In genomic region chr19:27332207-27332794, GRCm38 (mm10) we compare ENCODE assay signal across 14 mouse cellular contexts. TPM values are rescaled to one million over a fixed set of nuclear protein-coding genes. Genes with fewer than 3 reads are reported as not detected.
DNase-seq lines count a peak whose midpoint lies in the region; ATAC-seq and TF ChIP-seq lines count a peak whose summit lies in the region.
"Had no signal": no experiment of that assay in that cellular context is flagged by ENCODE, and none has a peak within 500 bp of the region (broad histone marks: within the 10 kb centered on the region; RNA-seq: fewer than 3 reads in every experiment).

No protein-coding gene starts in this region.

- peaks cover 7% of the 10 kb centered on the region for H3K4me1 ChIP-seq in liver, adult 2 months (ENCODE audit: control insufficient read depth, insufficient read depth, low read length)
- no peaks in the 10 kb centered on the region for H3K4me1 ChIP-seq in liver, embryonic 11.5 days (replicated peaks; ENCODE audit: control insufficient read depth, insufficient read depth, low read length)
- H3K4me1 ChIP-seq: heart, embryonic 12.5 days had no signal

- no peaks in the 10 kb centered on the region for H3K9me3 ChIP-seq in liver, embryonic 11.5 days (ENCODE audit: control insufficient read depth, low read length)
- H3K9me3 ChIP-seq: heart, embryonic 12.5 days; neural tube, embryonic 13.5 days had no signal

- no peak overlapping the region for H3K27ac ChIP-seq in liver, adult 2 months (replicated peaks; ENCODE audit: insufficient read depth, low read depth, low read length)
- no peak overlapping the region for H3K27ac ChIP-seq in liver, embryonic 11.5 days (ENCODE audit: low read depth, low read length)
- H3K27ac ChIP-seq: macrophage; neural tube, embryonic 13.5 days had no signal

- no peaks in the 10 kb centered on the region for H3K36me3 ChIP-seq in liver, adult 2 months (ENCODE audit: control insufficient read depth, insufficient read depth, low read length)
- no peaks in the 10 kb centered on the region for H3K36me3 ChIP-seq in liver, embryonic 11.5 days (ENCODE audit: control insufficient read depth, insufficient read depth, low read length)
- H3K36me3 ChIP-seq: heart, embryonic 12.5 days; neural tube, embryonic 13.5 days had no signal

- no peak for TF ChIP-seq POLR2A in liver, adult 2 months (IDR thresholded peaks at IDR 0.05; ENCODE audit: extremely low read depth, insufficient read depth, low read length)

- H3K4me2 ChIP-seq in liver, embryonic 11.5 days = no peak overlapping the region
- H3K4me2 ChIP-seq: heart, embryonic 12.5 days; neural tube, embryonic 13.5 days had no signal

- no peak overlapping the region for H3K4me3 ChIP-seq in liver, adult 2 months (ENCODE audit: insufficient read depth, low read depth, low read length)
- no peak overlapping the region for H3K4me3 ChIP-seq in liver, embryonic 11.5 days (ENCODE audit: low read depth, low read length)
- H3K4me3 ChIP-seq: heart, embryonic 12.5 days; neural tube, embryonic 13.5 days had no signal

- peaks cover 4% of the 10 kb centered on the region; the same call in 1 of the 2 replicates for H3K27me3 ChIP-seq in liver, adult 2 months (ENCODE audit: control insufficient read depth, insufficient read depth, low read length)
- H3K27me3 ChIP-seq in liver, embryonic 11.5 days (replicated peaks; ENCODE audit: control insufficient read depth, insufficient read depth, low read length) = no peaks in the 10 kb centered on the region
- H3K27me3 ChIP-seq: neural tube, embryonic 13.5 days had no signal

- DNase-seq in cerebellum, postnatal 14 days = peak; percentile 4 to 9
- no peak for DNase-seq in cerebellum, postnatal 36 days
- peak; percentile 43 for DNase-seq in liver, adult 2 months (ENCODE audit: extremely low read depth, low read depth, low spot score)
- DNase-seq in liver, embryonic 11.5 days (ENCODE audit: low spot score) = no peak
- DNase-seq in NIH3T3 (ENCODE audit: low read depth) = peak; percentile 35
- DNase-seq in forelimb bud, embryonic 11.5 days (ENCODE audit: low read depth, low spot score) = peak; percentile 12
- DNase-seq in c-Kit-positive CD71-positive TER-119-positive erythroid progenitor cells, embryonic 14.5 days (ENCODE audit: low spot score) = no peak
- DNase-seq: kidney, adult 11 months; spleen, adult 18-20 months had no signal

- 59% methylated on average over 6 of the region's 6 CpGs for WGBS in liver, adult 2 months
- 59% methylated on average over 6 of the region's 6 CpGs for WGBS in liver, embryonic 11.5 days

- no peak for ATAC-seq in liver, embryonic 11.5 days (replicated peaks; ENCODE audit: low FRiP score)
- ATAC-seq in inflammation-experienced regulatory T-cells, adult 6 months = no peak

- no peak; the same call in 1 of the 2 replicates for TF ChIP-seq CTCF in liver, adult 2 months (IDR thresholded peaks at IDR 0.05; ENCODE audit: low read depth, low read length)

- no peaks in the 10 kb centered on the region for H3K79me2 ChIP-seq in liver, adult 2 months (ENCODE audit: control insufficient read depth, insufficient read depth, low read length)

- H3K9ac ChIP-seq in liver, adult 2 months (ENCODE audit: low read depth, low read length) = no peak overlapping the region
- H3K9ac ChIP-seq in liver, embryonic 11.5 days (ENCODE audit: low read depth, low read length) = no peak overlapping the region
- H3K9ac ChIP-seq: heart, embryonic 12.5 days; neural tube, embryonic 13.5 days had no signal

RNA-seq across cellular contexts. Expression of gene Kcnv2, which starts 9.9 kb away (rescaled TPM):
- not detected in 2 replicates for total RNA-seq in liver, adult 2 months (2014; rRNA removed)
- polyA plus RNA-seq in liver, adult 2 months (2012; rRNA removed) = not detected in 2 replicates
- polyA plus RNA-seq in liver, embryonic 11.5 days (2014; fragmentation: Nextera tagmentation; extraction: Ambion mirVana) = 0.03 TPM in 1 of 2 replicates, not detected in the other
- not detected for polyA plus RNA-seq in inflammation-experienced regulatory T-cells, adult 6 months (2017; shearing (Covaris generic))
- polyA plus RNA-seq: C2C12; macrophage; neural tube, embryonic 13.5 days had no signal

Comparison
In these comparisons a context has a peak if more than half of its experiments do, and no peak if none do; other contexts are left out.
1. DNase-seq: peak in cerebellum, postnatal 14 days (2 of 2), liver, adult 2 months (single experiment), NIH3T3 (single experiment) and forelimb bud, embryonic 11.5 days (single experiment); none in cerebellum, postnatal 36 days (0 of 2), liver, embryonic 11.5 days (single experiment) and c-Kit-positive CD71-positive TER-119-positive erythroid progenitor cells, embryonic 14.5 days (single experiment).